Mouse (Mus musculus) thymus, adult 2 months (tissue): Measurements from ENCODE around the gene Stard5.

Experiments
- CTCF ChIP-seq: fragments of 200-500 bp; IDR thresholded peaks from 2 replicates; pipeline ENCODE4 v1.5.1; 2012; ENCODE audit warnings: mild to moderate bottlenecking, control low read depth, low read length, moderate library complexity, borderline replicate concordance; ENCODE audit not compliant: control insufficient read depth, poor library complexity, insufficient read depth; ENCODE audit errors: extremely low read depth
- POLR2A ChIP-seq: fragments of 200-500 bp; IDR thresholded peaks from 2 replicates; pipeline ENCODE4 v1.6.1; 2012; ENCODE audit warnings: mild to moderate bottlenecking, low read length, control low read depth, moderate library complexity; ENCODE audit not compliant: control insufficient read depth, poor library complexity, insufficient read depth; ENCODE audit errors: extremely low read depth

- TF ChIP-seq POLR2A (no peak), CTCF (no peak)
Observed at GRCm38 (mm10) chr7:83643581-83643980, 11.8 kb downstream of the Stard5 start.
